Mouse (Mus musculus) kidney, adult 2 months (tissue): ENCODE data around the gene Nav2. TPM values are rescaled to one million over a fixed set of nuclear protein-coding genes. Genes with fewer than 3 reads are reported as not detected.
A peak's percentile ranks its signal among the peaks of the same experiment; 100 is the strongest.

Source experiments
- DNase-seq: peaks from one replicate; pipeline ENCODE4 v3.0.0; 2021
- H3K27ac ChIP-seq: fragments of 200-500 bp; 2 replicates; pipeline ENCODE4 v1.5.1; 2012; ENCODE audit warnings: low read depth, low read length, control low read depth, inconsistent platforms; ENCODE audit not compliant: insufficient read depth
- H3K27me3 ChIP-seq: fragments of 200-500 bp; replicated peaks from 2 replicates; pipeline ENCODE4 v1.6.1; 2012; ENCODE audit warnings: mild to moderate bottlenecking, moderate library complexity, low read length, inconsistent platforms; ENCODE audit not compliant: control insufficient read depth, insufficient read depth
- H3K36me3 ChIP-seq: fragments of 200-500 bp; 2 replicates; pipeline ENCODE4 v1.6.1; 2012; ENCODE audit warnings: mild to moderate bottlenecking, moderate library complexity, low read length, inconsistent platforms; ENCODE audit not compliant: control insufficient read depth, insufficient read depth
- H3K4me1 ChIP-seq: fragments of 200-500 bp; 2 replicates; pipeline ENCODE4 v1.6.1; 2011; ENCODE audit warnings: low read length; ENCODE audit not compliant: control insufficient read depth, insufficient read depth
- H3K4me3 ChIP-seq: fragments of 200-500 bp; 2 replicates; pipeline ENCODE4 v1.5.1; 2011; ENCODE audit warnings: mild to moderate bottlenecking, low read depth, low read length, control low read depth; ENCODE audit not compliant: insufficient read depth
- CTCF ChIP-seq: fragments of 200-500 bp; conservative IDR thresholded peaks from 2 replicates; pipeline ENCODE4 v1.5.1; 2011; ENCODE audit warnings: low read depth, mild to moderate bottlenecking, control low read depth, low read length, moderate library complexity, mixed read lengths; ENCODE audit not compliant: insufficient read depth, insufficient read length
- POLR2A ChIP-seq: fragments of 200-500 bp; IDR thresholded peaks from one replicate; pipeline ENCODE4 v1.6.1; 2011; ENCODE audit warnings: low read depth, low read length, control low read depth
- WGBS: fragments of 180-500 bp; shearing (Covaris S2); methylation state at CpG from one replicate; pipeline ENCODE4 v1.1.7; 2018; 5-methylcytosine and 5-hydroxymethylcytosine counted together
- polyA plus RNA-seq: library from polyadenylated mRNA; depleted of rRNA; stranded (reverse); fragments of >200 nt; gene quantifications from 2 replicates; pipeline ENCODE4 v1.2.3, GENCODE M21; 2012

Nav2 gene
- polyA plus RNA-seq, 1 experiment, result 18.3 TPM

DNA sequence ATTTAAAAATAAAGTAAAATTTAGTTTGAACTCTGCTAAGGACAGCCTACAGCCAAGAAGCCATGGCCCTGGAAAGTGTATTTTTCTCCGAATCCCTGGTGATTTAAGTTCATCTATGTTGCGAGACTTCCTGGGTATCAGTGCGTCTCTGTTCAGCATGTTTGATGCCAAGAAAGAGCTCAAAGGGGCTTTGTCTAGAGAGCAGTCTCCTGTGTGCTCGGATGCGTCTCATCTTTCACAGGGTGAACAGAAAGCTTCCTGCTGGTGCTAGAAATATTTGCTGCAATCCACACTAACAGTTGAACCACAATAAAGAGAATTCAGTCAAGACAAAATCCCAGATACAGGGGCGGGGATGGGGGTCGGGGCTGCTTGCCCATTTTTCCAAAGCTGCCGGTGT, 572.4 kb downstream of the Nav2 start:
- 85% methylated on average over 8 of the region's 8 CpGs for WGBS
- TF ChIP-seq POLR2A (no peak), CTCF (no peak)
- Histone ChIP-seq H3K27ac (no peak overlapping the region), H3K4me1 (peaks cover 22% of the 10 kb centered on the region; the same call in 1 of the 2 replicates), H3K36me3 (no peaks in the 10 kb centered on the region), H3K27me3 (no peaks in the 10 kb centered on the region), H3K4me3 (no peak overlapping the region)
- no peak for DNase-seq

GRCm38 (mm10) chr7:49484036-49484744, 575.7 kb downstream of the Nav2 start:
- Histone ChIP-seq H3K36me3 (no peaks in the 10 kb centered on the region), H3K27me3 (no peaks in the 10 kb centered on the region), H3K4me3 (no peak overlapping the region), H3K4me1 (peaks cover 13% of the 10 kb centered on the region), H3K27ac (no peak overlapping the region)
- WGBS, result 47% methylated on average over 11 of the region's 11 CpGs
- TF ChIP-seq CTCF, result no peak; the same call in 1 of the 2 replicates
- TF ChIP-seq POLR2A, result no peak
- DNase-seq, result peak; percentile 70

- no peak overlapping the region for H3K4me3 ChIP-seq
- no peak for TF ChIP-seq CTCF
- TF ChIP-seq POLR2A, result no peak
- no peaks in the 10 kb centered on the region for H3K27me3 ChIP-seq
- no peak overlapping the region for H3K27ac ChIP-seq
- no peaks in the 10 kb centered on the region for H3K36me3 ChIP-seq
- WGBS, result 61% methylated on average over 9 of the region's 9 CpGs
- H3K4me1 ChIP-seq, result peaks cover 13% of the 10 kb centered on the region
- no peak for DNase-seq
Measured at GRCm38 (mm10) chr7:49485292-49485847, 576.9 kb downstream of the Nav2 start.

DNA sequence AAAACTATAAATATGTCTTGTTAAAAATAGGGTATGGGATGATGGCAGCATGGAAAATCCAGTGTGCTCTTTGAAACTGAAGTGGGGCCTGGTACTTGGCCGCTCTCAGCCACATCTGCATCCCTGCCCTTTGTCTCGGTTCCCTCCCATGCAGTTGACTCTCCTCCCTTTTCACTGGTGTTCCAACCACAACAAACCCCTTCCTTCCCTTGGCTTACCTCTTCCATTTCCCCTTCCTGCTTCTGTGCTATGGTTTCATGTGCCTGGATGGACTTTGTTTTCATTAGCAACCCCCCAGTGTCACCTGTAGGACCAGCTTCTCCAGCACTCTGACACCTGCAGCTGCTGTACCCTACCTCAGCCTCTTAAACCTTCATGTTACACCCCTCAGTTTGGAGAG, 578.8 kb downstream of the Nav2 start:
- TF ChIP-seq CTCF, result no peak
- TF ChIP-seq POLR2A, result no peak

GRCm38 (mm10) chr7:49488493-49489087, 580.1 kb downstream of the Nav2 start:
- H3K4me1 ChIP-seq, result peaks cover 17% of the 10 kb centered on the region
- peak; percentile 58 for DNase-seq

More for the DNA sequence above, 578.8 kb downstream of the Nav2 start:
- DNase-seq, result no peak
- no peaks in the 10 kb centered on the region for H3K36me3 ChIP-seq
- no peak overlapping the region for H3K4me3 ChIP-seq
- H3K27me3 ChIP-seq, result no peaks in the 10 kb centered on the region
- no peak overlapping the region for H3K27ac ChIP-seq
- H3K4me1 ChIP-seq, result peaks cover 13% of the 10 kb centered on the region
- 78% methylated on average over 2 of the region's 2 CpGs for WGBS

GRCm38 (mm10) chr7:49490814-49491213, 582.3 kb downstream of the Nav2 start:
- Histone ChIP-seq H3K4me1 (peaks cover 11% of the 10 kb centered on the region), H3K27ac (no peak overlapping the region), H3K36me3 (no peaks in the 10 kb centered on the region), H3K4me3 (no peak overlapping the region), H3K27me3 (no peaks in the 10 kb centered on the region)
- 85% methylated on average over 10 of the region's 10 CpGs for WGBS
- TF ChIP-seq CTCF (no peak), POLR2A (no peak)
- no peak for DNase-seq

More at GRCm38 (mm10) chr7:49488493-49489087, 580.1 kb downstream of the Nav2 start:
- TF ChIP-seq CTCF, result no peak
- TF ChIP-seq POLR2A, result no peak
- Histone ChIP-seq H3K27me3 (no peaks in the 10 kb centered on the region), H3K36me3 (no peaks in the 10 kb centered on the region), H3K4me3 (no peak overlapping the region), H3K27ac (peak overlapping the region; percentile 67; the same call in 1 of the 2 replicates)
- 42% methylated on average over 4 of the region's 4 CpGs for WGBS

DNA sequence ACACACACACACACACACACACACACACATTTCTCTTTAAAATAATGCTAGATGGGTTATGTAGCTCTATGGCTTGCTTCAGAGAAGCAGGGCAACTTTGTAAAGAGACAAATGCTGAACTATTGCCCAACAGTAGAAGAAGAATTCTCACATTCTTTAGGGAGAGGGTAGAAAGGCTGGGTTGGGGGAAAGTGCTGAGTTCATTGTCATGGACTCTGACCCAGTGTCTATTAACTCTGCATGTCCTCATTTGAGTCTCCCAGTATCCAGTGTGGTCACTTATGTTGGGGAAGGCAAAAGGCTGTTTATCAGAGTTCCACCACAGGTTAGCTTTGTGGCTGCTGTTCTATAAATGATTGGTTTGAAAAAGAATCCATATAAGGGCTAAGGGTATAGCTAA, 584.1 kb downstream of the Nav2 start:
- Histone ChIP-seq H3K36me3 (no peaks in the 10 kb centered on the region), H3K27ac (peak overlapping the region; percentile 64; the same call in 1 of the 2 replicates), H3K27me3 (no peaks in the 10 kb centered on the region), H3K4me1 (peaks cover 14% of the 10 kb centered on the region), H3K4me3 (no peak overlapping the region)
- TF ChIP-seq CTCF (no peak), POLR2A (no peak)
- no peak for DNase-seq
